In the genomic region with DNA sequence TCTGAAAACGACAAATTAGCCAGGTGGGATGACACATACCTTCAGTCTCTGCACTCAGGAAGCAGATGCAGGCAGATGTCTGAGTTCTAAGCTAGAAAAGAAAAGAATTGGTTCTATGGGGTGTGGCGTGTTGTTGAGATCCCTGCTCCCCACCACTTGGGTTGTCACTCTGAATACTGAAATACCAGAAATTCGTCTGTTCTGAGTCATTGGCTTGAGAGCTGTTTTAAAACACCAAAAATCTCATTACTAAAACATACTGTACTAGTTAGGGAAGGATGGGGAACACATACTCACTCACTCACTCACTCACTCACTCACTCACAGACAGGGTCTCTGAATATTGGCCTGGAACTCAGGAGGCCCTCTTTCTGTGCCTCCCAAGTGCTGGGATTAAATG, we compare ENCODE assay signal across 11 mouse cellular contexts. TPM values are rescaled to one million over a fixed set of nuclear protein-coding genes. Genes with fewer than 3 reads are reported as not detected.
A peak's percentile ranks its signal among the peaks of the same experiment; 100 is the strongest.
DNase-seq lines count a peak whose midpoint lies in the region; ATAC-seq and TF ChIP-seq lines count a peak whose summit lies in the region.
"Had no signal": no experiment of that assay in that cellular context is flagged by ENCODE, and none has a peak within 500 bp of the region (broad histone marks: within the 10 kb centered on the region; RNA-seq: fewer than 3 reads in every experiment).

No protein-coding gene starts in this region.

- intact Hi-C loops in left cerebral cortex, postnatal 10 days (cut with DNase I) = no loop called here

- no peaks in the 10 kb centered on the region for H3K9me3 ChIP-seq in kidney, embryonic 15.5 days (replicated peaks)
- H3K9me3 ChIP-seq in forebrain, embryonic 16.5 days (ENCODE audit: control insufficient read depth, low read length) = no peaks in the 10 kb centered on the region
- H3K9me3 ChIP-seq in midbrain, embryonic 14.5 days (ENCODE audit: control insufficient read depth, low read length) = no peaks in the 10 kb centered on the region

- no peak overlapping the region; the same call in 1 of the 2 replicates for H3K4me3 ChIP-seq in kidney, embryonic 15.5 days (replicated peaks)
- no peak overlapping the region for H3K4me3 ChIP-seq in forebrain, embryonic 16.5 days (replicated peaks; ENCODE audit: low read length)
- H3K4me3 ChIP-seq in midbrain, embryonic 14.5 days (replicated peaks; ENCODE audit: low read depth, low read length) = 0 out of 2 replicates have a peak overlapping the region, but pooled peaks have one; percentile 8
- no peak overlapping the region for H3K4me3 ChIP-seq in thymus, adult 2 months (ENCODE audit: control insufficient read depth, insufficient read depth, low read length)

- ATAC-seq in kidney, embryonic 15.5 days (replicated peaks; ENCODE audit: low FRiP score) = no peak
- no peak for ATAC-seq in forebrain, embryonic 16.5 days
- no peak for ATAC-seq in midbrain, embryonic 14.5 days (ENCODE audit: low FRiP score, low TSS enrichment)
- ATAC-seq in megakaryocyte-erythroid progenitor cell, adult 5-6 weeks (replicated peaks; ENCODE audit: low FRiP score, low TSS enrichment, poor library complexity, severe bottlenecking) = no peak

- peaks cover 61% of the 10 kb centered on the region for H3K4me1 ChIP-seq in kidney, embryonic 15.5 days
- H3K4me1 ChIP-seq in forebrain, embryonic 16.5 days (replicated peaks; ENCODE audit: control insufficient read depth, insufficient read depth, low read length) = peaks cover 45% of the 10 kb centered on the region
- peaks cover 45% of the 10 kb centered on the region for H3K4me1 ChIP-seq in midbrain, embryonic 14.5 days (ENCODE audit: control insufficient read depth, insufficient read depth, low read length)
- H3K4me1 ChIP-seq in thymus, adult 2 months (replicated peaks; ENCODE audit: control insufficient read depth, insufficient read depth, low read length) = peaks cover 5% of the 10 kb centered on the region

- H3K27me3 ChIP-seq in kidney, embryonic 15.5 days = no peaks in the 10 kb centered on the region
- no peaks in the 10 kb centered on the region for H3K27me3 ChIP-seq in forebrain, embryonic 16.5 days (replicated peaks; ENCODE audit: control insufficient read depth, insufficient read depth, low read length)
- H3K27me3 ChIP-seq in midbrain, embryonic 14.5 days (ENCODE audit: control insufficient read depth, insufficient read depth, low read length) = no peaks in the 10 kb centered on the region
- H3K27me3 ChIP-seq in thymus, adult 2 months (ENCODE audit: control insufficient read depth, insufficient read depth, low read length) = no peaks in the 10 kb centered on the region

- TF ChIP-seq POLR2A in thymus, adult 2 months (IDR thresholded peaks at IDR 0.05; ENCODE audit: control insufficient read depth, extremely low read depth, insufficient read depth, low read length, poor library complexity) = no peak

- no peak overlapping the region for H3K27ac ChIP-seq in kidney, embryonic 15.5 days
- no peak overlapping the region for H3K27ac ChIP-seq in forebrain, embryonic 16.5 days (ENCODE audit: low read length)
- H3K27ac ChIP-seq in midbrain, embryonic 14.5 days (replicated peaks; ENCODE audit: low read depth, low read length) = no peak overlapping the region
- H3K27ac ChIP-seq in thymus, adult 2 months (ENCODE audit: control insufficient read depth, insufficient read depth, low read length) = no peak overlapping the region

- H3K9ac ChIP-seq in kidney, embryonic 15.5 days = no peak overlapping the region
- no peak overlapping the region for H3K9ac ChIP-seq in forebrain, embryonic 16.5 days (replicated peaks; ENCODE audit: low read depth, low read length)
- no peak overlapping the region for H3K9ac ChIP-seq in midbrain, embryonic 14.5 days (replicated peaks; ENCODE audit: low read length)

- DNase-seq in kidney, postnatal 36 days = no peak
- DNase-seq in Muller cell, postnatal 12 days (ENCODE audit: inconsistent ontology term) = peak; percentile 72
- DNase-seq in midbrain, embryonic 14.5 days = no peak
- DNase-seq in left cerebral cortex, postnatal 10 days (ENCODE audit: extremely low spot score in 1 of 2, low spot score in 2 of 2) = no peak
- DNase-seq in thymus, adult 2 months = no peak
- DNase-seq: heart, postnatal 36 days; retina, postnatal 1 day had no signal

- peak overlapping the region; percentile 32; the same call in 1 of the 2 replicates for H3K4me2 ChIP-seq in kidney, embryonic 15.5 days
- H3K4me2 ChIP-seq in forebrain, embryonic 16.5 days (ENCODE audit: low read length) = peak overlapping the region; percentile 16
- peak overlapping the region; percentile 29 for H3K4me2 ChIP-seq in midbrain, embryonic 14.5 days (ENCODE audit: low read length)

- TF ChIP-seq CTCF in thymus, adult 2 months (IDR thresholded peaks at IDR 0.05; ENCODE audit: borderline replicate concordance, control insufficient read depth, extremely low read depth, insufficient read depth, low read length, poor library complexity) = no peak

- peaks cover 31% of the 10 kb centered on the region for H3K36me3 ChIP-seq in kidney, embryonic 15.5 days
- H3K36me3 ChIP-seq in forebrain, embryonic 16.5 days (ENCODE audit: control insufficient read depth, insufficient read depth) = no peaks in the 10 kb centered on the region
- H3K36me3 ChIP-seq in midbrain, embryonic 14.5 days (ENCODE audit: control insufficient read depth, insufficient read depth, low read length) = no peaks in the 10 kb centered on the region; the same call in 1 of the 2 replicates
- H3K36me3 ChIP-seq in thymus, adult 2 months (ENCODE audit: control insufficient read depth, insufficient read depth, low read length) = peaks cover 15% of the 10 kb centered on the region

- 53% methylated on average over 3 of the region's 3 CpGs for WGBS in kidney, embryonic 15.5 days
- 54% methylated on average over 3 of the region's 3 CpGs for WGBS in forebrain, embryonic 16.5 days
- WGBS in midbrain, embryonic 14.5 days = 73% methylated on average over 3 of the region's 3 CpGs
- 53% methylated on average over 3 of the region's 3 CpGs for WGBS in thymus, adult 2 months

RNA-seq across cellular contexts. Expression of a gene that starts 4.3 kb away (rescaled TPM):
- 963 and 1,014 TPM in 2 replicates for polyA plus RNA-seq in kidney, embryonic 15.5 days (2015; fragmentation: Nextera tagmentation; extraction: Ambion mirVana)
- polyA plus RNA-seq in forebrain, embryonic 16.5 days (2015; fragmentation: Nextera tagmentation; extraction: Ambion mirVana) = 1,407 and 1,506 TPM in 2 replicates
- polyA plus RNA-seq in midbrain, embryonic 14.5 days (2014; fragmentation: Nextera tagmentation; extraction: Ambion mirVana) = 1,339 and 1,573 TPM in 2 replicates
- total RNA-seq in left cerebral cortex, postnatal 10 days (2021) = 1,000 to 10,000 TPM; 1,585 to 1,598 TPM
- total RNA-seq in megakaryocyte-erythroid progenitor cell, adult 5-6 weeks (2014; fragmentation: Nextera tagmentation) = 346 and 395 TPM in 2 replicates
- 314 and 400 TPM in 2 replicates for total RNA-seq in megakaryocyte-erythroid progenitor cell, adult 5-6 weeks (2017)
- polyA plus RNA-seq in thymus, adult 2 months (2012; rRNA removed) = 170 and 177 TPM in 2 replicates

RNA-seq across cellular contexts. Expression of a gene that starts 57.9 kb away (rescaled TPM):
- polyA plus RNA-seq in kidney, embryonic 15.5 days (2015; fragmentation: Nextera tagmentation; extraction: Ambion mirVana) = 119 and 131 TPM in 2 replicates
- polyA plus RNA-seq in forebrain, embryonic 16.5 days (2015; fragmentation: Nextera tagmentation; extraction: Ambion mirVana) = 130 and 142 TPM in 2 replicates
- polyA plus RNA-seq in midbrain, embryonic 14.5 days (2014; fragmentation: Nextera tagmentation; extraction: Ambion mirVana) = 83.7 and 114 TPM in 2 replicates
- total RNA-seq in left cerebral cortex, postnatal 10 days (2021) = 100 to 1,000 TPM; 123 to 129 TPM
- total RNA-seq in megakaryocyte-erythroid progenitor cell, adult 5-6 weeks (2014; fragmentation: Nextera tagmentation) = 33.0 and 38.5 TPM in 2 replicates
- 29.5 and 39.8 TPM in 2 replicates for total RNA-seq in megakaryocyte-erythroid progenitor cell, adult 5-6 weeks (2017)
- 46.7 and 85.4 TPM in 2 replicates for polyA plus RNA-seq in thymus, adult 2 months (2012; rRNA removed)

RNA-seq across cellular contexts. Expression of a gene that starts 58.9 kb away (rescaled TPM):
- polyA plus RNA-seq in kidney, embryonic 15.5 days (2015; fragmentation: Nextera tagmentation; extraction: Ambion mirVana) = 1.0 and 1.4 TPM in 2 replicates
- polyA plus RNA-seq in forebrain, embryonic 16.5 days (2015; fragmentation: Nextera tagmentation; extraction: Ambion mirVana) = 2.3 and 3.0 TPM in 2 replicates
- polyA plus RNA-seq in midbrain, embryonic 14.5 days (2014; fragmentation: Nextera tagmentation; extraction: Ambion mirVana) = 3.5 and 5.3 TPM in 2 replicates
- total RNA-seq in left cerebral cortex, postnatal 10 days (2021) = 10 to 100 TPM; 46.9 to 47.8 TPM
- total RNA-seq in megakaryocyte-erythroid progenitor cell, adult 5-6 weeks (2014; fragmentation: Nextera tagmentation) = not detected in 2 replicates
- total RNA-seq in megakaryocyte-erythroid progenitor cell, adult 5-6 weeks (2017) = not detected in 2 replicates
- 0.24 and 0.31 TPM in 2 replicates for polyA plus RNA-seq in thymus, adult 2 months (2012; rRNA removed)
- total RNA-seq: megakaryocyte, adult 5-6 weeks had no signal
